Mouse (Mus musculus): ENCODE measurements at regions not wholly inside any gene's neighbourhood (a gene's known extent, or its start where the extent isn't known, plus 50 kb on each side); places are given as distances from the start of the nearest gene placed in this dataset.
"Not testable (repeated sequence)": the region's sequence is repeated elsewhere in the genome, so short reads cannot be mapped to it uniquely, and the experiment has no call there.

- no peak for ATAC-seq (replicated peaks; ENCODE audit: low FRiP score, low TSS enrichment, poor library complexity, severe bottlenecking)
These were observed 59.8 kb upstream of the Tnfrsf21 start for GRCm38 (mm10) chr17:42956588-42956987.

GRCm38 (mm10) chr17:42954722-42955121 is 61.6 kb upstream of the Tnfrsf21 start:
- no peak for ATAC-seq (replicated peaks; ENCODE audit: low FRiP score, low TSS enrichment, poor library complexity, severe bottlenecking)

- ATAC-seq (replicated peaks; ENCODE audit: low FRiP score, low TSS enrichment, poor library complexity, severe bottlenecking): peak; percentile 85
These were observed 68.0 kb upstream of the Cd2ap start for GRCm38 (mm10) chr17:42944453-42944852.

- peak; percentile 83 for ATAC-seq (replicated peaks; ENCODE audit: low FRiP score, low TSS enrichment, poor library complexity, severe bottlenecking)
These were observed 66.8 kb upstream of the Cd2ap start for GRCm38 (mm10) chr17:42943272-42943696.

- ATAC-seq (replicated peaks; ENCODE audit: low FRiP score, low TSS enrichment, poor library complexity, severe bottlenecking): no peak
These were observed 63.0 kb upstream of the Cd2ap start for GRCm38 (mm10) chr17:42939476-42939875.

- ATAC-seq (replicated peaks; ENCODE audit: low FRiP score, low TSS enrichment, poor library complexity, severe bottlenecking): no peak
These were observed 62.1 kb upstream of the Cd2ap start for GRCm38 (mm10) chr17:42938579-42938978.

GRCm38 (mm10) chr17:42937480-42937879 is 61.0 kb upstream of the Cd2ap start:
- ATAC-seq (replicated peaks; ENCODE audit: low FRiP score, low TSS enrichment, poor library complexity, severe bottlenecking): not testable (repeated sequence)

GRCm38 (mm10) chr17:42934068-42934467 is 57.6 kb upstream of the Cd2ap start:
- ATAC-seq (replicated peaks; ENCODE audit: low FRiP score, low TSS enrichment, poor library complexity, severe bottlenecking): no peak

GRCm38 (mm10) chr17:42933335-42934004 is 57.0 kb upstream of the Cd2ap start:
- ATAC-seq (replicated peaks; ENCODE audit: low FRiP score, low TSS enrichment, poor library complexity, severe bottlenecking): no peak

GRCm38 (mm10) chr17:42927320-42927719 is 50.9 kb upstream of the Cd2ap start:
- ATAC-seq (replicated peaks; ENCODE audit: low FRiP score, low TSS enrichment, poor library complexity, severe bottlenecking): no peak

All from megakaryocyte-erythroid progenitor cell, adult 5-6 weeks (primary cell).